Mouse (Mus musculus): ENCODE results near the gene Letm1. TPM values are rescaled to one million over a fixed set of nuclear protein-coding genes. Genes with fewer than 3 reads are reported as not detected.

The Letm1 gene
- polyA plus RNA-seq, 1 experiment from 2014 or later: 43.8 TPM

DNA sequence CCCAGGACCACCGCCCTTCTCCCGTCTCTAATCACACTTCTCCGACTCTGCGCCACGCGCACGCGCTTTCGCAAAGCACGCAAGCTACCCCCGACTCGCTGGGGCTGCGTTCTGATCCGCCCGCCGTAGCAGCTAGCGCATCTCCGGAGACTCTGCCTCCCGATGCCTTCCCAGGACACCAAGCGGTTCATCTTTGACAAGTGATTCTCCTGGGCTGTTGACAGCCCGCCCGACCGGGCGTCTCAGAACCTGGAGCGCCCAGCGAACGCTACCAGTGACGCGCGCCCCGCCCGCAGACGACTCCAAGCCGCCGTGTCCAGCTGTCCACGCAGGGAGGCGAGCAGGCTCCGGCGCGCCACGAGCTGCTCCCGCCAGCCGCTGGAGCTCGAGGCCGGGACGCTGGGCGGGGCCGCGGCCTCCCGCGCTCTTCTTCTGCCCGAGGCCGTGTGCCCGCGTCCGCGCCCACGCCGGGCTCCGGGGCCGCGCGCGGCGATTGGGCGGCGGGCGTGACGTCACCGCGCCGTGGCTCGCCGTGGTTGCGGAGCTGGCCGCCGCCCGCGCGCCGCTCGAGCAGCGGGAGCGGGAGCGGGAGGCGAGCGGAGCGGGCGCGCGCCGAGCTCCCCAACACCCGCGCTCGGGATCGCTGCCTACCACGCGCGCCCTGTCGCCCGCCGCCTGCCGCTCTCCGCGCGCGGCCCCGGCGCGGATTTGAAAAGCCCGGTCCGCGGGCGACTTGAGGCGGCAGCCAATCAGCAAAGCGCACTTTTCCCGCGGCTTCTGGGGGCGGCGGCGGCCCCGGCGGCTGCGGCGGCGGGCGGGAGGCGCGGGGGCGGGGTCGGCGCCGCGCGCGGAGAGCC lies 37.5 kb upstream of the Letm1 start, which contains the start of gene Nsd2:
Nsd2 (plus strand) TSS at position 850 of the 857 bp plus-strand sequence.
- peaks cover 21% of the 10 kb centered on the region for H3K4me1 ChIP-seq (replicated peaks; ENCODE audit: control insufficient read depth, insufficient read depth, low read length)
- peak; percentile 88 for DNase-seq (ENCODE audit: low spot score)
- 0% methylated on average over 97 of the region's 136 CpGs for WGBS

DNA sequence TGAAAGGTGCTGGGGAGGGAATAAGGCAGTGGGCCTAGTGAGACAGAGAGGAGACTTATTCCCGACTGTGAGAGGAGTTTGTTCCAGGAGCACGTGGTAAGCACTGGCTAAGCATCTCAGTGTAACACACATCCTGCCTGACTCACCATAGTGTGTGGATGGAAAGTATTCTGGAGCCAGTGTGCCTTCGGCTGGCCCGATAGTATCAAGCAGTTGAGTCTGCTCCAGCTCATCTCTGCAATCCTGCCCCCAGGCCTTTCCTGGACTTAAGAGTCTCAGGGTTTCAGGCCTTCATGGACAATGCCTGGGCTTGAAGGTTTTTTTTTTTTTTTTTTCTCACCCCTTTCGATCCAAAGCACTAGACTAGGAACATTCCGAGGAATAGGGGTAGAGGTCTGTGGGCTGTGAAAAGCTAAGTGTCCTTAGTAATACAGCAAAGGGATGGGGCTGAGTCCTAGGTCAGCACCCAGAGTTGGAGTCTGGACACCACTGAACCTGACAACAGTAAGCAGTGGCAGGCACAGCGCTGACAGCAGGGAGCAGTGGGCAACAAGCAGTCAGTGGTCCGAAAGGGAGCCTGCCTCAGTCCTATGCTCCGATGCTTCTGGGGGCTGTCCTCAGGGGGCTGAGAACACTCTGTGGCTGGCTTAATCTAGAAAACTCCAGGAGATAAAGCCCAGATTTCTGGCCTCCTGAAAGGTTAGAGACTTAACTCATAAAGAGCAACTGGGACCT lies 36.7 kb upstream of the Letm1 start:
- WGBS: 22% methylated on average over 9 of the region's 9 CpGs
- peak overlapping the region; percentile 96 for H3K9ac ChIP-seq (ENCODE audit: low read length)

More for the DNA sequence above, 37.5 kb upstream of the Letm1 start, which contains the start of gene Nsd2:
- Histone ChIP-seq H3K4me2 (ENCODE audit: low read length) (peak within 1 kb of the TSS; percentile 77), H3K9me3 (ENCODE audit: control insufficient read depth, low read length) (no peaks in the 10 kb centered on the region), H3K27ac (ENCODE audit: low read depth) (peak within 1 kb of the TSS; percentile 97), H3K4me3 (ENCODE audit: low read depth, low read length) (peak within 1 kb of the TSS; percentile 98), H3K27me3 (replicated peaks; ENCODE audit: control insufficient read depth, insufficient read depth, low read length) (no peaks in the 10 kb centered on the region), H3K36me3 (ENCODE audit: control insufficient read depth, insufficient read depth, low read length) (no peaks in the 10 kb centered on the region), H3K9ac (ENCODE audit: low read length) (peak within 1 kb of the TSS; percentile 96)
- ATAC-seq (replicated peaks; ENCODE audit: low FRiP score, low TSS enrichment, low read depth): peak; percentile 73

DNA sequence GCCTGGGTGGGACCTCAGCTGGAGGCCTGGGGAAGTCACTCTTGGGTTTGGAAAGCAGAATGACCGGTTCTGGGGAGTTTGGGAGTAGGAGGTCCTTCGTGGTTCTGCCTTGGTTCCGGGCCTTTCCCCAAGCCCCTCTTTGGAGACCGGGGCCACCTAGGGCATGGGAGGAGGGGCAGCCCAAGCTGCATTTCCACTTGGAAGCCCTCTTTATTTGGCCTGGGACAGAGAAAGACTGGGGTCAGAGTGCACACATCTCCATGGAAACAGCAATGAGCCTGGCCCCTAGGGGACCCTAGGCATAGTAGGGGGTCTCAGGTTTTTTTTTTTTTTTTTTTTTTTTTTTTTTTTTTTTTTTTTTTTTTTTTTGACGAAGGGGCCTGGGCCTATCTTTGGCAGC lies 35.5 kb upstream of the Letm1 start:
- no peak overlapping the region for H3K4me2 ChIP-seq (ENCODE audit: low read length)
- WGBS: 28% methylated on average over 5 of the region's 5 CpGs
- ATAC-seq (replicated peaks; ENCODE audit: low FRiP score, low TSS enrichment, low read depth): no peak

More for the DNA sequence above, 36.7 kb upstream of the Letm1 start:
- Histone ChIP-seq H3K4me2 (ENCODE audit: low read length) (peak overlapping the region; percentile 63), H3K4me1 (replicated peaks; ENCODE audit: control insufficient read depth, insufficient read depth, low read length) (peaks cover 21% of the 10 kb centered on the region), H3K27ac (ENCODE audit: low read depth) (peak overlapping the region; percentile 97), H3K4me3 (ENCODE audit: low read depth, low read length) (peak overlapping the region; percentile 98), H3K27me3 (replicated peaks; ENCODE audit: control insufficient read depth, insufficient read depth, low read length) (no peaks in the 10 kb centered on the region), H3K36me3 (ENCODE audit: control insufficient read depth, insufficient read depth, low read length) (no peaks in the 10 kb centered on the region), H3K9me3 (ENCODE audit: control insufficient read depth, low read length) (no peaks in the 10 kb centered on the region)
- 0 out of 2 replicates have a peak, but pooled peaks have one; percentile 4 for ATAC-seq (replicated peaks; ENCODE audit: low FRiP score, low TSS enrichment, low read depth)
- peak; percentile 55 for DNase-seq (ENCODE audit: low spot score)

DNA sequence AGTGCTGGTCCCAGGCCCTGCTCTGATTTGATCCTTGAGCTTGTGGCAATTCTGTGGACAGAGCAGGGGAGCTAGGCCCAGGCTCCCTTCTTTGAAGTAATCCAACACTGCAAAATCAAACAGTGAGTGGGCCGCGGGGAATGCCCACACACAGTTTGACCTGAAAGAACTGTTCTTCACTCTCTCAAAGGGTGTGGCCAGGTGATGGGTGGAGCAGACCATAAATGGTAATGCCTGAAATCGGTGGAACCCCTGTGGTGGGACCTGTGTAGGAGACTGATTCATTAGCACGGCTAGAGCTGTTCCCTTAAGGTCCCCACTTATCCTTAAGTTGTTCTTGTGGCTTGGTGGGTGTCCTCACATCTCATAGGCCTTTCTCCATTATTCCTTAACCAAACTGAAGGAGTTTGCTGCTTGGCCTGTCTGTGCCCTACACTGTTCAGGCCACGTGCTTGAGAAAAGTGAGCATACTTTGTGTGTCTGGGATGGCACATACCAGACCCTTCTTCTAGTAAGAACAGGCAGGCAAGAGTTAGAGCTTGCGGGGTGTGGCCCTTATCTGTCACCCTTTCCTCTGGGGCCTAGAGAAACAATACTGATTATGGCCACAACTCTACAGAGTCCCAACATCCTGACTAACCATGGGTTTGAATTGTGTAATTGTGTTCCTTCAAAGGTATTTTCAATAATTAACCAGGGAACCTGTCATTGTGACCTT lies 33.5 kb upstream of the Letm1 start:
- Histone ChIP-seq H3K36me3 (ENCODE audit: control insufficient read depth, insufficient read depth, low read length) (no peaks in the 10 kb centered on the region), H3K27me3 (replicated peaks; ENCODE audit: control insufficient read depth, insufficient read depth, low read length) (no peaks in the 10 kb centered on the region), H3K27ac (ENCODE audit: low read depth) (no peak overlapping the region), H3K9me3 (ENCODE audit: control insufficient read depth, low read length) (no peaks in the 10 kb centered on the region), H3K4me3 (ENCODE audit: low read depth, low read length) (no peak overlapping the region), H3K9ac (ENCODE audit: low read length) (no peak overlapping the region), H3K4me2 (ENCODE audit: low read length) (no peak overlapping the region), H3K4me1 (replicated peaks; ENCODE audit: control insufficient read depth, insufficient read depth, low read length) (peaks cover 11% of the 10 kb centered on the region)
- 70% methylated on average over 6 of the region's 6 CpGs for WGBS
- DNase-seq (ENCODE audit: low spot score) (peak; percentile 58), ATAC-seq (replicated peaks; ENCODE audit: low FRiP score, low TSS enrichment, low read depth) (no peak)

More for the DNA sequence above, 35.5 kb upstream of the Letm1 start:
- no peaks in the 10 kb centered on the region for H3K9me3 ChIP-seq (ENCODE audit: control insufficient read depth, low read length)
- H3K4me1 ChIP-seq (replicated peaks; ENCODE audit: control insufficient read depth, insufficient read depth, low read length): peaks cover 21% of the 10 kb centered on the region
- H3K4me3 ChIP-seq (ENCODE audit: low read depth, low read length): no peak overlapping the region
- no peak overlapping the region for H3K27ac ChIP-seq (ENCODE audit: low read depth)
- no peaks in the 10 kb centered on the region for H3K27me3 ChIP-seq (replicated peaks; ENCODE audit: control insufficient read depth, insufficient read depth, low read length)
- DNase-seq (ENCODE audit: low spot score): no peak
- no peaks in the 10 kb centered on the region for H3K36me3 ChIP-seq (ENCODE audit: control insufficient read depth, insufficient read depth, low read length)
- no peak overlapping the region for H3K9ac ChIP-seq (ENCODE audit: low read length)

DNA sequence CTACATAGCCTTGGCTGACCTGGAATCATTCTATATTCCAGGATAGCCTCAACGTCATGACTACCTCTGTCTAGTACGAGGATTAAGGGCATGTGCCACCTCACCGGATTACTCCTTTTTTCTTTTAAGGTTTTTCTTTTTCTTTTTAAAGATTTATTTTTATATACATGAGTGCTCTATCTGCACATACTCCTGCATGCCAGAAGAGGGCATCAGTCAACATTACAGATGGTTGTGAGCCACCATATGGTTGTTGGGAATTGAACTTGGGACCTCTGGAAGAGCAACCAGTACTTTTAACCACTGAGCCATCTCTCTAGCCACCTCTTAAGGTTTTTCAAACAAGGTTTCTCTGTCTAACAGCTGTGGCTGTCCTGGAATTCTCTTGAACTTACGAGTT lies 28.9 kb upstream of the Letm1 start:
- Histone ChIP-seq H3K4me1 (replicated peaks; ENCODE audit: control insufficient read depth, insufficient read depth, low read length) (no peaks in the 10 kb centered on the region), H3K36me3 (ENCODE audit: control insufficient read depth, insufficient read depth, low read length) (no peaks in the 10 kb centered on the region), H3K9ac (ENCODE audit: low read length) (no peak overlapping the region), H3K4me3 (ENCODE audit: low read depth, low read length) (no peak overlapping the region), H3K27me3 (replicated peaks; ENCODE audit: control insufficient read depth, insufficient read depth, low read length) (no peaks in the 10 kb centered on the region), H3K27ac (ENCODE audit: low read depth) (no peak overlapping the region), H3K9me3 (ENCODE audit: control insufficient read depth, low read length) (no peaks in the 10 kb centered on the region), H3K4me2 (ENCODE audit: low read length) (no peak overlapping the region)
- ATAC-seq (replicated peaks; ENCODE audit: low FRiP score, low TSS enrichment, low read depth) (no peak), DNase-seq (ENCODE audit: low spot score) (no peak)
- WGBS: 85% methylated on average over 4 of the region's 4 CpGs

DNA sequence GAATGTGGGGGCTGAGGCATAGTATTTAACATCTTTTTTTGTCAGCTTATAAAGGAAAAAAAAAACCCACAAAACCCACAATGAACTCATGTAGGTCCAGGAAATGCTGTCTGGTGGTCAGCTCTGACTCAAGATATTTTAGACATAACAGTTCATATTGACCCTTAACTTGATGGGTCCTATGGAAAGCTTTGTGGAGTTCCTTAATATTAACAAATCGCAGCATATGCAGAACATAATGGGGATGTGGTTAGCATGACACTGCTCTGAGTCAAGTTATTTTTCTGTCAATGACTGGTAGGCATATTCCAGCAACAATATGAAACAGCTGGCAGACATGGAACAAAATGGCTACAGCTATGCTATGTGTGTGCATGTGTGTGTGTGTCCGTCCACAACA lies 20.7 kb upstream of the Letm1 start:
- H3K4me3 ChIP-seq (ENCODE audit: low read depth, low read length): no peak overlapping the region
- DNase-seq (ENCODE audit: low spot score) (no peak), ATAC-seq (replicated peaks; ENCODE audit: low FRiP score, low TSS enrichment, low read depth) (no peak)
- no peak overlapping the region for H3K27ac ChIP-seq (ENCODE audit: low read depth)
- no peaks in the 10 kb centered on the region for H3K4me1 ChIP-seq (replicated peaks; ENCODE audit: control insufficient read depth, insufficient read depth, low read length)
- no peaks in the 10 kb centered on the region for H3K27me3 ChIP-seq (replicated peaks; ENCODE audit: control insufficient read depth, insufficient read depth, low read length)
- H3K36me3 ChIP-seq (ENCODE audit: control insufficient read depth, insufficient read depth, low read length): no peaks in the 10 kb centered on the region
- no peak overlapping the region for H3K4me2 ChIP-seq (ENCODE audit: low read length)
- WGBS: 89% methylated on average over 2 of the region's 2 CpGs
- H3K9me3 ChIP-seq (ENCODE audit: control insufficient read depth, low read length): peaks cover 6% of the 10 kb centered on the region
- no peak overlapping the region for H3K9ac ChIP-seq (ENCODE audit: low read length)

DNA sequence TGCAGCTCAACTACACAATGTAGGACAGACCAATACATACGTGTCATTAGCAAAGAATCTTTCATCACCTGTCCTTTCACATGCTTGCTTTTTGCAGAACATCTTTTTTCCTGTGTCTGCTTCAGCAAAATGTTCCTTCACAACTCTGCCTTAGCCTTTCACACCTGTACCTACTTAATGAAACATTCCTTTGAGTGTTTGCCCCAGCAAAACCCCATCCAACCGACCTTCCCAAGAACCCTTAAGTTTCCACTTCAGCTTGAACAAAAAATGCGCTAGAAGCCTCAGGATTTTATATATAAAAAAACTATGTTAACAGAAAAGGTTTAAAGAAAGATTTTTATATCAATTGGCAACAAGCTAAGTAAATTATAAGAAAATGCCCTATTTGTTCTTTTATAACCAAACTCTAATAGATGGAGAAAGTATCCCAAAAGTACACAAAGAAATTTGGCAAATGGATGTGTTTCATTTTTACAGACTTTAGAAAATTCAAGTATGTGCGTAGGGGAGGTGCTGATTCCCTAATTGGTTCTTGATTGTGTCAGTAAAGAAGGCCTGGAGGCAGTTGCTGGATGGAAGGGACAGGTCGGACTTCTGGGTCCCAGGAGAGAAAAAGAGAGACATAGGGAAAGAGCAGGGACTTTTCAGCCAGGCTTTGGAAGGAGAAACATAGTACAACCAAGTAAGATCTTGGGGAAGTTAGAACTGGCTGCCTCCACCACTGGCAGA lies 9.5 kb upstream of the Letm1 start:
- DNase-seq (ENCODE audit: low spot score) (no peak), ATAC-seq (replicated peaks; ENCODE audit: low FRiP score, low TSS enrichment, low read depth) (no peak)
- Histone ChIP-seq H3K27me3 (replicated peaks; ENCODE audit: control insufficient read depth, insufficient read depth, low read length) (no peaks in the 10 kb centered on the region), H3K9ac (ENCODE audit: low read length) (no peak overlapping the region), H3K27ac (ENCODE audit: low read depth) (no peak overlapping the region), H3K4me1 (replicated peaks; ENCODE audit: control insufficient read depth, insufficient read depth, low read length) (no peaks in the 10 kb centered on the region), H3K9me3 (ENCODE audit: control insufficient read depth, low read length) (no peaks in the 10 kb centered on the region), H3K4me3 (ENCODE audit: low read depth, low read length) (no peak overlapping the region), H3K4me2 (ENCODE audit: low read length) (no peak overlapping the region), H3K36me3 (ENCODE audit: control insufficient read depth, insufficient read depth, low read length) (no peaks in the 10 kb centered on the region)
- WGBS: 80% methylated on average over 5 of the region's 5 CpGs

DNA sequence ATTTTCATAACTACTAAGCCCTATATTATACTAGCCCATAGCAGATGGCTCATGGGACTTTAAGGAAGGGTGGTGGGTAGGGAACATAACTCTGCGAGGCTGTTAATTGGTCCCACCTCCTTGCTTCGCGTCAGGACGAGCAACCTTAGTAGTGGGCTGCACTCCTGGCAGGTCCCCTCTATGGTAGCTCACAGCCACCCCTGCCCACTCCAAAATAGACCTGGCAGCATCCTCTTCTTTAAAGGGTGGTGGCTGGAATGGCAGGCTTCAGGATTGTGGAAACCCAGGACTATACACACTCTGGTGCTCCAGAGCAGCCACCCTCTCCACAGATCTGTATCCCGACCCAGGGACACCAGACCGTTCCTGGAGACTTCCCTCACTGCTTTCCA lies 378 bp upstream of the Letm1 start:
- Histone ChIP-seq H3K9ac (ENCODE audit: low read length) (peak overlapping the region; percentile 79), H3K27me3 (replicated peaks; ENCODE audit: control insufficient read depth, insufficient read depth, low read length) (no peaks in the 10 kb centered on the region), H3K27ac (ENCODE audit: low read depth) (no peak overlapping the region), H3K4me1 (replicated peaks; ENCODE audit: control insufficient read depth, insufficient read depth, low read length) (peaks cover 7% of the 10 kb centered on the region), H3K9me3 (ENCODE audit: control insufficient read depth, low read length) (no peaks in the 10 kb centered on the region), H3K4me2 (ENCODE audit: low read length) (peak overlapping the region; percentile 74), H3K36me3 (ENCODE audit: control insufficient read depth, insufficient read depth, low read length) (peaks cover under 1% of the 10 kb centered on the region), H3K4me3 (ENCODE audit: low read depth, low read length) (peak overlapping the region; percentile 88)
- no peak for DNase-seq (ENCODE audit: low spot score)
- peak; percentile 77; the same call in 1 of the 2 replicates for ATAC-seq (replicated peaks; ENCODE audit: low FRiP score, low TSS enrichment, low read depth)
- 6% methylated on average over 6 of the region's 6 CpGs for WGBS
